Mouse (Mus musculus): Measurements from ENCODE around the gene Plxna4. TPM values are rescaled to one million over a fixed set of nuclear protein-coding genes. Genes with fewer than 3 reads are reported as not detected.

The Plxna4 gene
- total RNA-seq, 2 experiments from 2014 or later: 12.8 to 17.5 TPM

- DNase-seq (ENCODE audit: low spot score in 2 of 2): peak; percentile 19 to 31
Observed at GRCm38 (mm10) chr6:32479193-32479758, 108.7 kb downstream of the Plxna4 start.

- DNase-seq (ENCODE audit: low spot score in 2 of 2): no peak
Observed at GRCm38 (mm10) chr6:32475958-32476357, 112.0 kb downstream of the Plxna4 start.

GRCm38 (mm10) chr6:32472062-32472461 lies 115.9 kb downstream of the Plxna4 start:
- DNase-seq (ENCODE audit: low spot score in 2 of 2): no peak

DNA sequence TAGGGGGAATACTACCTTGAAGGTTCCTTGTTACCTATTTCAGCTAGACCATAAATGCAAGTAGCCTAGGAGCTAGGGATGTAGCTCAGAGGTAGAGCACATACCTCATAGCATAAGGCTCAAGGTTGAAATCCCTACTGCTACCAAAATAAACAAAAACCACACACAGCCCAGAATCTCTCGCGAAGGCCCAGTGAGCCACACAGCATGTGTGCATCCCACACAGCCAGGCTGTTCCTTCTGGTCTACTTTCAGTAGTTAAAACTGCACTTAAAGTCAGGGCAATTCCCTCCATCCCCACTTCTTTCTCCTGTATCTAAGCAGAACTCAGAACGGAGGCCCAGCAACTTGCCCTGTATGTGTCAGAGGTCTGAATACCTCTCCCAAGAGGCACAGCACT lies 116.4 kb downstream of the Plxna4 start:
- DNase-seq (ENCODE audit: low spot score in 2 of 2): no peak

DNA sequence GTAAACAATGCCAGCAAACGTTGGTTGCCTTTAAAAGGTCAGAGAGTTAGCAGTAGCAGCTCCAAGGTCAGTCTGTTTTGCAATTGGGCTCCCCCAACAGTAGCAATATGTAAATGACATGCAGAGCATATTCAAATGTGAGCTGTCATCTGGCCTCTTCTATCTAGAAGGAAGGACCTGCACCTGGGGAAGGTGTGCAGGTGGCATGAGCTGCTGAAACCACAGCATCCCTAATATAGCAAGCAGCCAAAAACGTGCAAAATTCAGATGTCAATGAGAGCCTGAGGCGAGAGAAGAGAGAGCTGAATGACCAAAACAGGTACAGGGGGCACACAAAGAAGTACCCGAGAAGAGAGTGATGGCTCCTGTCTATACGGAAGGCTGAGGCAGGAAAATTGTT lies 118.8 kb downstream of the Plxna4 start:
- DNase-seq (ENCODE audit: low spot score in 2 of 2): no peak

DNA sequence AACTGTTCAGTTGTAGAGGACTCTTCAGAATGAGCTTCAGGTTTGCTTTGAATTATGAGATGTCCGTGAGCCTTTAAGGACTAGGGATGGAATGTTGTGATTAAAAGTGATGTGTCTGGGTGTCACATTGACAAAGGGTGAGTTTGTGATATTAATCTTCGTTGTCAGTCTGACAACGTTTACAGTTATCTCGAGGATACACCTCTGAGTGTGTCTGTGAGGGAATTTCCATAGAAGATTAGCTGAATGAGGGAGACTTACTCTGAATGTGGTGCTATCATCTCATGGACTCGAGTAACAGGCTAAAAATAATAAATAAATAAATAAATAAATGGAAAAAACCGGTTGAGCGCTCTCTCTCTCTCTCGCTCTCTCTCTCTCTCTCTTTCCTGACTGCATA lies 122.9 kb downstream of the Plxna4 start:
- DNase-seq (ENCODE audit: low spot score in 2 of 2): no peak

DNA sequence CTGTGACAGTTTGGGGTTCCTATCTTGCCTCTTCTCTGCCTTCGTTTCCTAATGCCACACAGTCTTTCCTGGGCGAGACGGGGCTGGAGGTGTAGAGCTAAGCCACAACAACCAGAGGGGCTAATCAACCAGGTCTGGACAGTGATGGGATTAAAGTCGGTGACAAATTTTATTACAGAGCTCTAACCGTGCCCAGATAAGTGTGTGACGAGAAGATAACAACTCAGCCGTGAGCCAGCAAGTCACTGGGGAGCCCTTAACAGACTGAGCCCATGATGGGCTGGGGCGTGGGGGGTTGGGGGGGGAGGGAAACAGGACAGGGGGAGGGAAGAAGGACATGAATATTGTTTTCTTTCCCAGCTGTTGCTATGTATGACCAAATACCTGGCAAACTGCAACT lies 123.4 kb downstream of the Plxna4 start:
- DNase-seq (ENCODE audit: low spot score in 2 of 2): no peak

DNA sequence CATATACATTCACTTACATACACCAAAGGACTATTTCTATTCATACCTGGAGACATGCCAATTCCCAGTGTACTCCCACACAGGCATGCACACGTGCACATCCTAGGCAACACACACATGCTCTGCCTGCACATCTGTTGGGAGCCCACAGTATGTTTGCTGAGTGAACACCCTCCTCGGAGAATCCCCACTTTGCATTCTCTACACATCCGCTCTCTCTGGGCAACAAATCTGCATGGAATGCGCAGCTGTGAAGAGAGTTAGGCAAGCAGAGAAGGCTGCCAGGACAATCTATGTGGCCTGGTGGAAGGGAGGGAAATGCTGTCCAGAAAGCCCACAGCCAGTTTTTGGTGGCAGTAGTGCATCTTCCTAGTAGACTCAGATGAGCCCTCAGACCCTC lies 123.9 kb downstream of the Plxna4 start:
- no peak for DNase-seq (ENCODE audit: low spot score in 2 of 2)

GRCm38 (mm10) chr6:32460400-32460799 lies 127.6 kb downstream of the Plxna4 start:
- DNase-seq (ENCODE audit: low spot score in 2 of 2): no peak

DNA sequence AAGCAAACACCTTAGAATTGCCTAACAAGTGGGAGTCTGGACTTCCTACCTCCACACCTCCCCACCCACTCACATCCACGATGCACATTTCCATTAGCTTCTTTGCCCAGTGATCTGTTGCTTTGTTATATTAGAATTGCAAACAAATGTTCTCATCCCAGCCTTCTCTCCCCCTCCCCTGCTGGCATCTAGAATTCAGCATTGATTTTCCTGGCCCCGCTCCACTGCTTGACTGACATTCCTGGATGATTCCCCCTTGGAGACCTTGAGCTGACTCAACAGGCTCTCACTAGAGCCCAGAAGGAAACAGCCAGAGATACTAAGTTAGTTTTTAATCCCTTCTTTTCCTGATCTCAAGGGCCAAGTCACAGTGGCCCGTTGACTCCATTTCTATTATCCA lies 131.4 kb downstream of the Plxna4 start:
- DNase-seq (ENCODE audit: low spot score in 2 of 2): no peak

GRCm38 (mm10) chr6:32451851-32452250 lies 136.1 kb downstream of the Plxna4 start:
- no peak for DNase-seq (ENCODE audit: low spot score in 2 of 2)

DNA sequence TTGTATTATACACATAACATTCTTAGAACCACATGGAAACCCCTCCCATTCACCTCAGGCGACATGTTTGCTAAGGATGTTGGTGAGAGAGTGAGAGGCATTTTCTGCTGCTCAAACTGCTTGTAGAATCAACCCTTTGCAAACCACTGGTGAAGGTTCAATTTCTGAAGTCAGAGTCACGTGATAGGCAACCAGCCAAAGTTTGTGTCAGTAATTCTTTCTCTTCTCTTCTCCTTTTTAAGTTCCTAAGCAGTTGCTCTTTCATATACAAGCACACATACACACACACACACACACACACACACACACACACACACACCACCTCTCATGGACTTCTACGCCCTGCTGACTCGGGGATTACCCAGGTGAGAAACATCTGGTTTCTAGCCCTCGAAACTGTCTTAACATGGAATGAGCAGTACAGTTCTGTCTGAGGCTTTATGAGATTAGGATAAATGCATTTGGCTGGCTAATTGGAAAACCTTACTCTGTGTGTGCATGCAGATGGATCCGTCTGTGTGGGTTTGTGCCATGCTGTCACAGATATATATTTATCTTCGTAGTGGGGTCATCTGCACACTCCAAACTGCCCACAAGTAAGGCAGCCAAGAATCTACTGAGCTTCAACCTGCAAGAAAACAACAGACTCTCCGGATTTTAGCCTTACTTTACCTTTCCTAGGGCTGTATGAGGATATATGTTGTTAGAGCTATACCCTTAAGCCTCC lies 138.6 kb downstream of the Plxna4 start:
- DNase-seq (ENCODE audit: low spot score in 2 of 2): no peak

DNA sequence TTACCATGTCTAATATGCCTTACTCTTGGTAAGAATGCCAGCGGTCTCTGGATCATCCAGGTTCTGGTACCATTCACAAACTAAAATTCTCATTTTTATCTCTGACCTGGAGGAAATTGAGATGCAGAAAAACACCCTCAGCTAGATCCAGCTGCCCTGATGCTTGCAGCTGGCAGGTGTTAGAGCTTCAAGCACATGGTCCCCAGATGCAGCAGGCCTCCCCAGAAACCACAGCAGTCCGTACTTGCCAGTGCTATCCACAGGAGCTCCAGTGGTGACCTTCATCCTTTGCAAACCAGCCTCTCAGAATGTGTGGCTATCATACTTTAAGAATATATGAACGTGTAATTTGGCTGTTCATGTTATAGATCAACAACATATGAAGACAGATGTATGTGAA lies 139.2 kb downstream of the Plxna4 start:
- no peak for DNase-seq (ENCODE audit: low spot score in 2 of 2)

- no peak for DNase-seq (ENCODE audit: low spot score in 2 of 2)
Observed at GRCm38 (mm10) chr6:32446276-32446675, 141.7 kb downstream of the Plxna4 start.

DNA sequence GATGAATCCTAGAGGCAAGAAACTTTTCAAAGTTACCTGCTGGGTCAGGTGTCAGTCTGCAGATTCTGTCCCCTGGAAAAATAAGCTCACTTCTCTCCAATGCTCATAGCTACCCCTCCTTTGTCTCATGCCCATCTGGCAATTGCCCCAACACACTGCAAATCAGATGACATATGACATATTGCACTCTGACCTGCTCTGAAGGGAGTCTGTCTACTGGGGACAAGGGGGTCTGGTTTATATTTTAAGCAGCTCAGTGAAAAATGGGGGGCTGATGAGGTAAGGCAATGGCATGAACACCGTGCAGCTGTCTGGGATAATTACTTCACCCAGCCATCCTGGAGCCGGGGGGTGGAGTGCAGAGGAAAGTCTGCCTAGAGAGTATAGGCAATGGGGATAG lies 142.7 kb downstream of the Plxna4 start:
- DNase-seq (ENCODE audit: low spot score in 2 of 2): no peak

DNA sequence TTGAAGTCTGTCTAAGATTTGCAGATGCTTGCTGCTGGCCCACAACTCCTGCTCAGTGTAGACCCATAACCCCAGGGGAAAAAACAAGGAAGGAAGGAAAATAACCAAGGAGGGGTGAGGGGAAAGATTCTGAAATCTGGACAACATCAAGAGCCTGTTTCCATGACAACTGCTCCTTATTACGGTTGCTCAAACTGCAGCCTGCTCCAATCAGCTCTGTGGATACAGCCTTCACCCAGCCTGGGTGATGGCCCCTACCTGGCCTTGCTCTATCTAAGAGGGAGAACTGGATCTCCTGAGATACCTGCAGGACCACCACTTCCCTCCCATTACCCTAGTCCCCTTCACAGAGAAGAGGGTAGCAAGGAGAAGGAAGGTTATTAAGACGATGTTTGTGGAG lies 143.6 kb downstream of the Plxna4 start:
- DNase-seq (ENCODE audit: low spot score in 2 of 2): no peak

- no peak for DNase-seq (ENCODE audit: low spot score in 2 of 2)
Observed at GRCm38 (mm10) chr6:32443679-32444078, 144.3 kb downstream of the Plxna4 start.

DNA sequence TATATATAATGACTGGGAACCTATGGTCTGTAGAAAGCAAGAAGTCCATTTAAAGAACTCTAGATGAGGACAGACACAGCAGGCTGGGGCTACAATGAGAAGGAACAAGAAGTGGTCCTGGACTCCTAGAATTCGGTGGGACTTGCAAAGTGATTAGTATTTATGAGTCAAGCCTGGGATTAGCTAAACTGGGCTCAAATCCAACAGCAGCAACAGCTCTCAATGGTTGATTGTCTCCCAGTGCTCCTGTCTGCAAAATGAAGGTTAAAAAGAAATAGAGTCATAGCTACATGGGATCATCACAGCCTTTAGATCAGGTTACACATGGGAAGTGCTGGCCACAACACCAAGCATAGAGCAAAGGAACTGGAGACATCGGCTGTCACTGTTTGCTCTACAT lies 148.6 kb downstream of the Plxna4 start:
- no peak for DNase-seq (ENCODE audit: low spot score in 2 of 2)

- DNase-seq (ENCODE audit: low spot score in 2 of 2): no peak
Observed at GRCm38 (mm10) chr6:32437219-32437618, 150.8 kb downstream of the Plxna4 start.

DNA sequence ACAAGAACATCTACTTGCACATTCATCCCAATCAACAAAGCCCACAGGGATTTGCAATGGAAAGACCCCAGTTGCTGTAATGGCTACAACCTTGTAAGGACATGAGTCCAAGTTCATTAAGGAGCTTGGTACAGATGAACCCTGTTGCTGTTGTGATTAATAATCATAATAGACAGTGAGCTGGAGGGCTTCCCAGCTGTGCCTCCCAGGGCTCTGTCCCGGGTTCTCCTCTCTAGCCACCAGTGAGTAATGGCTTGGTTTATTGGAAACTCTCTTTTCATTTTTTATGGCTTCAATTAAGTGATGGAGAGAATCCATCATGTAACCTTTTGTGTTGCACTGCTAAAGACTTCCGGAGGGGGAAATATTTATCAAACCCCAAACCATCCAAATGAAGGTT lies 164.9 kb downstream of the Plxna4 start:
- no peak for DNase-seq (ENCODE audit: low spot score in 2 of 2)

- DNase-seq (ENCODE audit: low spot score in 2 of 2): no peak
Observed at GRCm38 (mm10) chr6:32420610-32421009, 167.4 kb downstream of the Plxna4 start.

GRCm38 (mm10) chr6:32417351-32417750 lies 170.6 kb downstream of the Plxna4 start:
- no peak for DNase-seq (ENCODE audit: low spot score in 2 of 2)

DNA sequence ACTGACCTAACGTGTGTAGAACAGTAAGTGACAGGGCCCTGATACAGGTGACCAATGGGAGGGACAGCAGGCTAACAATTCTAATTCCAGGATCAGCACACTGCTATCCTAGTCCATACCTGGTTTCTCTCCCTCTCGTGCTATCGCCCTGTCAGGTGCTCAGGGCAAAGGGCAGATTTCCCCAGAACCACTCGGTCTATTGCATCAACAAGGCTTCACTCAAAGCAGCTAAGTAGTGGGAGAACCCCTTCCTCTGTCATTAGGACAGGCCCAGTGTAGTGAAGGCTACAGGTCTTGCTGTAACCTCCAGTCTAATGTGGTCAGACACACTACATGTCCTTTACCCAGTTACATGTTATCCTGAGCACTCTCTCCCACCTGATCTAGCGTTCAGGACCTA lies 176.7 kb downstream of the Plxna4 start:
- no peak for DNase-seq (ENCODE audit: low spot score in 2 of 2)

All from adrenal gland, postnatal 4 days (tissue).